Mouse (Mus musculus): ENCODE measurements at regions not wholly inside any gene's neighbourhood (a gene's known extent, or its start where the extent isn't known, plus 50 kb on each side); places are given as distances from the start of the nearest gene placed in this dataset.
"Not testable (repeated sequence)": the region's sequence is repeated elsewhere in the genome, so short reads cannot be mapped to it uniquely, and the experiment has no call there.

- Histone ChIP-seq H3K9me3 (0 out of 2 replicates have a peak, but pooled peaks cover 5% of the 10 kb centered on the region), H3K4me1 (no peaks in the 10 kb centered on the region), H3K4me2 (replicated peaks) (no peak overlapping the region), H3K9ac (replicated peaks) (no peak overlapping the region), H3K27me3 (no peaks in the 10 kb centered on the region), H3K36me3 (no peaks in the 10 kb centered on the region), H3K27ac (replicated peaks) (no peak overlapping the region), H3K4me3 (no peak overlapping the region)
- no peak for ATAC-seq (ENCODE audit: low FRiP score, low read depth)
- 83% methylated on average over 15 of the region's 15 CpGs for WGBS
Observed at GRCm38 (mm10) chr13:57043316-57043974, 147.7 kb upstream of the Trpc7 start.

- WGBS: 66% methylated on average over 5 of the region's 5 CpGs
- no peak overlapping the region for H3K4me3 ChIP-seq
- no peaks in the 10 kb centered on the region for H3K36me3 ChIP-seq
- no peak overlapping the region for H3K27ac ChIP-seq (replicated peaks)
- H3K27me3 ChIP-seq: no peaks in the 10 kb centered on the region
- no peak for ATAC-seq (ENCODE audit: low FRiP score, low read depth)
- H3K4me1 ChIP-seq: no peaks in the 10 kb centered on the region
- H3K9me3 ChIP-seq: 0 out of 2 replicates have a peak, but pooled peaks cover 5% of the 10 kb centered on the region
- no peak overlapping the region for H3K4me2 ChIP-seq (replicated peaks)
- no peak overlapping the region for H3K9ac ChIP-seq (replicated peaks)
Observed at GRCm38 (mm10) chr13:57042514-57042913, 146.7 kb upstream of the Trpc7 start.

- WGBS: 82% methylated on average over 4 of the region's 4 CpGs
- ATAC-seq (ENCODE audit: low FRiP score, low read depth): no peak
- no peak overlapping the region for H3K4me2 ChIP-seq (replicated peaks)
- H3K4me1 ChIP-seq: no peaks in the 10 kb centered on the region
- no peak overlapping the region for H3K27ac ChIP-seq (replicated peaks)
- H3K27me3 ChIP-seq: no peaks in the 10 kb centered on the region
- no peak overlapping the region for H3K4me3 ChIP-seq
- no peak overlapping the region for H3K9ac ChIP-seq (replicated peaks)
- H3K9me3 ChIP-seq: no peaks in the 10 kb centered on the region
- H3K36me3 ChIP-seq: no peaks in the 10 kb centered on the region
Observed at GRCm38 (mm10) chr13:57032871-57033270, 137.1 kb upstream of the Trpc7 start.

GRCm38 (mm10) chr13:57017553-57018341 lies 122.0 kb upstream of the Trpc7 start:
- Histone ChIP-seq H3K4me2 (replicated peaks) (no peak overlapping the region), H3K9me3 (no peaks in the 10 kb centered on the region), H3K27me3 (no peaks in the 10 kb centered on the region), H3K9ac (replicated peaks) (no peak overlapping the region), H3K27ac (replicated peaks) (no peak overlapping the region), H3K4me3 (no peak overlapping the region), H3K36me3 (no peaks in the 10 kb centered on the region), H3K4me1 (0 out of 2 replicates have a peak, but pooled peaks cover 3% of the 10 kb centered on the region)
- 76% methylated on average over 11 of the region's 11 CpGs for WGBS
- no peak for ATAC-seq (ENCODE audit: low FRiP score, low read depth)

GRCm38 (mm10) chr13:57016465-57017272 lies 120.9 kb upstream of the Trpc7 start:
- 58% methylated on average over 13 of the region's 13 CpGs for WGBS
- Histone ChIP-seq H3K36me3 (no peaks in the 10 kb centered on the region), H3K9me3 (no peaks in the 10 kb centered on the region), H3K9ac (replicated peaks) (no peak overlapping the region), H3K27me3 (no peaks in the 10 kb centered on the region), H3K4me2 (replicated peaks) (no peak overlapping the region), H3K27ac (replicated peaks) (no peak overlapping the region), H3K4me1 (0 out of 2 replicates have a peak, but pooled peaks cover 3% of the 10 kb centered on the region), H3K4me3 (no peak overlapping the region)
- no peak for ATAC-seq (ENCODE audit: low FRiP score, low read depth)

- WGBS: 98% methylated on average over 8 of the region's 8 CpGs
- not testable (repeated sequence) for H3K4me3 ChIP-seq; H3K9me3 ChIP-seq; H3K9ac ChIP-seq (replicated peaks); H3K4me2 ChIP-seq (replicated peaks); H3K36me3 ChIP-seq; H3K27me3 ChIP-seq; H3K27ac ChIP-seq (replicated peaks); ATAC-seq (ENCODE audit: low FRiP score, low read depth)
- peaks cover 12% of the 10 kb centered on the region for H3K4me1 ChIP-seq
Observed at GRCm38 (mm10) chr13:57007236-57007635, 111.4 kb upstream of the Trpc7 start.

GRCm38 (mm10) chr13:57003565-57004132 lies 107.9 kb upstream of the Trpc7 start:
- 0 out of 2 replicates have a peak overlapping the region, but pooled peaks have one; percentile 15 for H3K27ac ChIP-seq (replicated peaks)

GRCm38 (mm10) chr13:56992022-56992421 lies 96.2 kb upstream of the Trpc7 start:
- no peaks in the 10 kb centered on the region for H3K27me3 ChIP-seq
- H3K4me1 ChIP-seq: no peaks in the 10 kb centered on the region
- no peak overlapping the region for H3K27ac ChIP-seq (replicated peaks)
- no peak overlapping the region for H3K4me2 ChIP-seq (replicated peaks)
- H3K9me3 ChIP-seq: peaks cover 5% of the 10 kb centered on the region
- H3K36me3 ChIP-seq: no peaks in the 10 kb centered on the region
- H3K4me3 ChIP-seq: no peak overlapping the region
- no peak for ATAC-seq (ENCODE audit: low FRiP score, low read depth)
- H3K9ac ChIP-seq (replicated peaks): no peak overlapping the region

More at GRCm38 (mm10) chr13:57003565-57004132, 107.9 kb upstream of the Trpc7 start:
- Histone ChIP-seq H3K4me2 (replicated peaks) (no peak overlapping the region), H3K9ac (replicated peaks) (no peak overlapping the region), H3K36me3 (no peaks in the 10 kb centered on the region), H3K4me3 (no peak overlapping the region), H3K9me3 (no peaks in the 10 kb centered on the region), H3K27me3 (no peaks in the 10 kb centered on the region), H3K4me1 (peaks cover 20% of the 10 kb centered on the region)
- 34% methylated on average over 8 of the region's 8 CpGs for WGBS
- ATAC-seq (ENCODE audit: low FRiP score, low read depth): no peak

GRCm38 (mm10) chr13:56974063-56974462 lies 78.3 kb upstream of the Trpc7 start:
- Histone ChIP-seq H3K27me3 (no peaks in the 10 kb centered on the region), H3K9ac (replicated peaks) (no peak overlapping the region), H3K4me3 (no peak overlapping the region), H3K27ac (replicated peaks) (no peak overlapping the region), H3K36me3 (no peaks in the 10 kb centered on the region), H3K4me1 (no peaks in the 10 kb centered on the region), H3K4me2 (replicated peaks) (no peak overlapping the region), H3K9me3 (peaks cover 3% of the 10 kb centered on the region; the same call in 1 of the 2 replicates)
- WGBS: 84% methylated on average over 3 of the region's 3 CpGs
- ATAC-seq (ENCODE audit: low FRiP score, low read depth): no peak

GRCm38 (mm10) chr13:56955358-56955757 lies 59.6 kb upstream of the Trpc7 start:
- Histone ChIP-seq H3K4me2 (replicated peaks) (no peak overlapping the region), H3K4me1 (no peaks in the 10 kb centered on the region), H3K4me3 (no peak overlapping the region), H3K9me3 (no peaks in the 10 kb centered on the region), H3K36me3 (no peaks in the 10 kb centered on the region), H3K27ac (replicated peaks) (no peak overlapping the region), H3K27me3 (no peaks in the 10 kb centered on the region), H3K9ac (replicated peaks) (no peak overlapping the region)
- no peak for ATAC-seq (ENCODE audit: low FRiP score, low read depth)
- 49% methylated on average over 5 of the region's 5 CpGs for WGBS

GRCm38 (mm10) chr13:56948086-56948485 lies 52.3 kb upstream of the Trpc7 start:
- H3K27me3 ChIP-seq: no peaks in the 10 kb centered on the region
- WGBS: 82% methylated on average over 6 of the region's 6 CpGs
- no peak overlapping the region for H3K9ac ChIP-seq (replicated peaks)
- no peak overlapping the region for H3K27ac ChIP-seq (replicated peaks)
- no peak for ATAC-seq (ENCODE audit: low FRiP score, low read depth)
- no peaks in the 10 kb centered on the region for H3K9me3 ChIP-seq
- H3K36me3 ChIP-seq: no peaks in the 10 kb centered on the region
- H3K4me1 ChIP-seq: no peaks in the 10 kb centered on the region
- H3K4me3 ChIP-seq: no peak overlapping the region
- H3K4me2 ChIP-seq (replicated peaks): no peak overlapping the region
